Mouse (Mus musculus) MEL (cell line): ENCODE data around the gene Nyap1. TPM values are rescaled to one million over a fixed set of nuclear protein-coding genes. Genes with fewer than 3 reads are reported as not detected.

Experiments
- DNase-seq: peaks from one replicate; pipeline ENCODE4 v3.0.0; 2011; ENCODE audit warnings: low read depth, low spot score
- H3K27ac ChIP-seq: 2 replicates; pipeline ENCODE4 v1.5.1; 2012; ENCODE audit warnings: low read depth, mild to moderate bottlenecking, control low read depth, low read length, moderate library complexity; ENCODE audit not compliant: control insufficient read depth
- H3K27me3 ChIP-seq, 2 experiments: fragments of 150-350 bp in 1 of 2; sonication (generic) in 1 of 2; 2 replicates each; pipeline ENCODE4 v1.6.1; 2012; ENCODE audit warnings: low read length in 2 of 2, mild to moderate bottlenecking in 2 of 2, improper control_type of control experiment in 1 of 2, moderate library complexity in 1 of 2; ENCODE audit not compliant: insufficient read depth in 2 of 2, control insufficient read depth in 1 of 2
- H3K36me3 ChIP-seq, 2 experiments: 2 replicates each; pipeline ENCODE4 v1.6.1; 2012 to 2014; ENCODE audit warnings: low read length in 2 of 2, improper control_type of control experiment in 1 of 2, inconsistent platforms in 1 of 2, mild to moderate bottlenecking in 1 of 2; ENCODE audit not compliant: insufficient read depth in 2 of 2, control insufficient read depth in 1 of 2
- H3K4me1 ChIP-seq, 2 experiments: fragments of 150-350 bp in 1 of 2; sonication (generic) in 1 of 2; 2 replicates each; pipeline ENCODE4 v1.6.1; 2012; ENCODE audit warnings: low read length in 2 of 2, improper control_type of control experiment in 1 of 2, mild to moderate bottlenecking in 1 of 2; ENCODE audit not compliant: insufficient read depth in 2 of 2, control insufficient read depth in 1 of 2
- H3K4me3 ChIP-seq, 2 experiments: fragments of 150-350 bp in 1 of 2; sonication (generic) in 1 of 2; 2 replicates each; pipeline ENCODE4 v1.5.1; 2012; ENCODE audit warnings: low read depth in 2 of 2, low read length in 2 of 2, mild to moderate bottlenecking in 2 of 2, moderate library complexity in 2 of 2, control low read depth in 1 of 2, improper control_type of control experiment in 1 of 2; ENCODE audit not compliant: control insufficient read depth in 1 of 2, insufficient read depth in 1 of 2
- H3K79me2 ChIP-seq: 2 replicates; pipeline ENCODE4 v1.6.1; 2012; ENCODE audit warnings: mild to moderate bottlenecking, low read length, moderate library complexity; ENCODE audit not compliant: control insufficient read depth, poor library complexity, insufficient read depth
- H3K9ac ChIP-seq: 2 replicates; pipeline ENCODE4 v1.6.1; 2012; ENCODE audit warnings: low read depth, mild to moderate bottlenecking, control low read depth, low read length, moderate library complexity; ENCODE audit not compliant: control insufficient read depth, poor library complexity, severe bottlenecking
- H3K9me3 ChIP-seq: fragments of 150-350 bp; sonication (generic); replicated peaks from 2 replicates; pipeline ENCODE4 v1.6.1; 2012; ENCODE audit warnings: mild to moderate bottlenecking, low read length, improper control_type of control experiment, moderate library complexity; ENCODE audit not compliant: insufficient read depth
- BHLHE40 ChIP-seq: IDR thresholded peaks from 2 replicates; pipeline ENCODE4 v1.6.1; 2012; ENCODE audit warnings: low read depth, mild to moderate bottlenecking, inconsistent platforms, low read length, improper control_type of control experiment, borderline replicate concordance
- CHD2 ChIP-seq: IDR thresholded peaks from 2 replicates; pipeline ENCODE4 v1.6.1; 2011; ENCODE audit warnings: low read length, improper control_type of control experiment
- CTCF ChIP-seq, 3 experiments: IDR thresholded peaks in 2 of 3; conservative IDR thresholded peaks in 1 of 3; 2 replicates each; pipeline ENCODE4 v1.5.1; 2011 to 2012; ENCODE audit warnings: low read length in 3 of 3, low read depth in 2 of 3, mild to moderate bottlenecking in 2 of 3, improper control_type of control experiment in 1 of 3, inconsistent platforms in 1 of 3, mixed read lengths in 1 of 3, moderate library complexity in 1 of 3; ENCODE audit not compliant: control insufficient read depth in 1 of 3, insufficient read depth in 1 of 3, poor library complexity in 1 of 3, severe bottlenecking in 1 of 3
- ELF1 ChIP-seq: IDR thresholded peaks from 2 replicates; pipeline ENCODE4 v1.6.1; 2014; ENCODE audit warnings: low read depth, mild to moderate bottlenecking, inconsistent platforms, low read length, improper control_type of control experiment, moderate library complexity
- EP300 ChIP-seq, 2 experiments: IDR thresholded peaks; 2 replicates each; pipeline ENCODE4 v1.6.1; 2011; ENCODE audit warnings: improper control_type of control experiment in 2 of 2, low read length in 2 of 2, low read depth in 1 of 2, mild to moderate bottlenecking in 1 of 2
- GATA1 ChIP-seq: IDR thresholded peaks from 2 replicates; pipeline ENCODE4 v1.6.1; 2011; ENCODE audit warnings: low read depth, low read length, improper control_type of control experiment
- HCFC1 ChIP-seq: IDR thresholded peaks from 2 replicates; pipeline ENCODE4 v1.6.1; 2012; ENCODE audit warnings: low read depth, mild to moderate bottlenecking, inconsistent platforms, low read length, improper control_type of control experiment, moderate library complexity
- JUND ChIP-seq: IDR thresholded peaks from 2 replicates; pipeline ENCODE4 v1.6.1; 2011; ENCODE audit warnings: low read depth, mild to moderate bottlenecking, improper control_type of control experiment, low read length
- KAT2A ChIP-seq: conservative IDR thresholded peaks from 2 replicates; pipeline ENCODE4 v1.6.1; 2012; ENCODE audit warnings: low read depth, low read length, improper control_type of control experiment, inconsistent platforms
- MAX ChIP-seq: IDR thresholded peaks from 2 replicates; pipeline ENCODE4 v1.6.1; 2011; ENCODE audit warnings: low read length, improper control_type of control experiment
- MAZ ChIP-seq: IDR thresholded peaks from 2 replicates; pipeline ENCODE4 v1.6.1; 2012; ENCODE audit warnings: low read depth, mild to moderate bottlenecking, inconsistent platforms, low read length, improper control_type of control experiment
- MEF2A ChIP-seq: IDR thresholded peaks from 2 replicates; pipeline ENCODE4 v1.6.1; 2014; ENCODE audit warnings: low read depth, mild to moderate bottlenecking, inconsistent platforms, low read length, improper control_type of control experiment; ENCODE audit not compliant: poor library complexity, insufficient replicate concordance, severe bottlenecking; ENCODE audit errors: extremely low read depth
- MXI1 ChIP-seq: IDR thresholded peaks from 2 replicates; pipeline ENCODE4 v1.6.1; 2011; ENCODE audit warnings: mild to moderate bottlenecking, low read depth, low read length, improper control_type of control experiment
- NELFE ChIP-seq: IDR thresholded peaks from 2 replicates; pipeline ENCODE4 v1.6.1; 2011; ENCODE audit warnings: low read depth, low read length, improper control_type of control experiment
- POLR2A ChIP-seq, 2 experiments: IDR thresholded peaks; 2 replicates each; pipeline ENCODE4 v1.6.1; 2011 to 2012; ENCODE audit warnings: low read length in 2 of 2, mild to moderate bottlenecking in 2 of 2, control low read depth in 1 of 2, improper control_type of control experiment in 1 of 2, low read depth in 1 of 2, moderate library complexity in 1 of 2; ENCODE audit not compliant: control insufficient read depth in 1 of 2, insufficient read depth in 1 of 2, poor library complexity in 1 of 2
- RCOR1 ChIP-seq: IDR thresholded peaks from 2 replicates; pipeline ENCODE4 v1.6.1; 2012; ENCODE audit warnings: low read depth, mild to moderate bottlenecking, inconsistent platforms, low read length, improper control_type of control experiment
- TAL1 ChIP-seq: IDR thresholded peaks from 2 replicates; pipeline ENCODE4 v1.6.1; 2012; ENCODE audit warnings: mild to moderate bottlenecking, inconsistent platforms, low read length, moderate library complexity, mixed read lengths
- TBP ChIP-seq: IDR thresholded peaks from 2 replicates; pipeline ENCODE4 v1.8.0; 2011; ENCODE audit warnings: low read depth, low read length, improper control_type of control experiment
- TCF12 ChIP-seq: IDR thresholded peaks from 2 replicates; pipeline ENCODE4 v1.6.1; 2014; ENCODE audit warnings: low read depth, mild to moderate bottlenecking, inconsistent platforms, low read length, improper control_type of control experiment, moderate library complexity
- USF2 ChIP-seq, 2 experiments: IDR thresholded peaks; 2 replicates each; pipeline ENCODE4 v1.6.1; 2011 to 2012; ENCODE audit warnings: improper control_type of control experiment in 2 of 2, low read length in 2 of 2, borderline replicate concordance in 1 of 2, inconsistent platforms in 1 of 2, low read depth in 1 of 2, mild to moderate bottlenecking in 1 of 2; ENCODE audit not compliant: insufficient read depth in 1 of 2
- ZC3H11A ChIP-seq: IDR thresholded peaks from 2 replicates; pipeline ENCODE4 v1.6.1; 2012; ENCODE audit warnings: low read depth, mild to moderate bottlenecking, inconsistent platforms, low read length, improper control_type of control experiment
- ZMIZ1 ChIP-seq: IDR thresholded peaks from 2 replicates; pipeline ENCODE4 v1.6.1; 2012; ENCODE audit warnings: low read depth, mild to moderate bottlenecking, inconsistent platforms, low read length, improper control_type of control experiment, moderate library complexity
- ZNF384 ChIP-seq: IDR thresholded peaks from 2 replicates; pipeline ENCODE4 v1.6.1; 2012; ENCODE audit warnings: low read depth, mild to moderate bottlenecking, inconsistent platforms, low read length, improper control_type of control experiment
- polyA plus RNA-seq, 2 experiments: library from polyadenylated mRNA; stranded (reverse) in 1 of 2; unstranded in 1 of 2; fragments of >175 nt in 1 of 2; fragments of >200 nt in 1 of 2; gene quantifications; 2 replicates each; pipeline versions ENCODE4 v1.2.1 to v1.2.4; 2012; ENCODE audit warnings: low replicate concordance in 2 of 2, low read depth in 1 of 2; ENCODE audit not compliant: insufficient read length in 2 of 2, insufficient read depth in 1 of 2, missing spikeins in 1 of 2
- total RNA-seq: library from RNA; depleted of rRNA; stranded (reverse); fragments of 300-350 nt; gene quantifications from 2 replicates; pipeline ENCODE4 v1.2.3, GENCODE M21; 2012

The Nyap1 gene
- total and polyA plus RNA-seq, 3 experiments: 0.39 to 1.1 TPM; not detected in 1

GRCm38 (mm10) chr5:137705242-137705641 lies 36.2 kb downstream of the Nyap1 start:
- peaks cover 3 to 29% of the 10 kb centered on the region in 2 experiments; a peak in 3 of 4 replicates for H3K4me1 ChIP-seq
- H3K27ac ChIP-seq: peak overlapping the region; percentile 5
- no peaks in the 10 kb centered on the region for H3K9me3 ChIP-seq

GRCm38 (mm10) chr5:137699850-137700249 lies 41.6 kb downstream of the Nyap1 start:
- Histone ChIP-seq H3K27ac (no peak overlapping the region), H3K27me3 (no peaks in the 10 kb centered on the region)

More at GRCm38 (mm10) chr5:137705242-137705641, 36.2 kb downstream of the Nyap1 start:
- Histone ChIP-seq H3K27me3 (no peaks in the 10 kb centered on the region), H3K36me3 (peaks cover 0 to 4% of the 10 kb centered on the region in 2 experiments; a peak in 2 of 4 replicates), H3K4me3 (no peak overlapping the region), H3K79me2 (no peaks in the 10 kb centered on the region), H3K9ac (0 out of 2 replicates have a peak overlapping the region, but pooled peaks have one; percentile 36)
- peak; percentile 38 for DNase-seq
- TF ChIP-seq CHD2: no peak
- TF ChIP-seq ELF1: 0 out of 2 replicates have a peak, but pooled peaks have one; percentile 16
- TF ChIP-seq TBP: no peak
- TF ChIP-seq ZNF384: 0 out of 2 replicates have a peak, but pooled peaks have one; percentile 11
- TF ChIP-seq MXI1: no peak
- 0 out of 2 replicates have a peak, but pooled peaks have one; percentile 22 for TF ChIP-seq HCFC1
- TF ChIP-seq POLR2A (IDR thresholded peaks at IDR 0.05; ENCODE audit: control insufficient read depth in 1 of 2, insufficient read depth in 1 of 2, low read depth in 1 of 2, low read length in 2 of 2, poor library complexity in 1 of 2): no peak
- TF ChIP-seq NELFE: no peak

GRCm38 (mm10) chr5:137699080-137699479 lies 42.3 kb downstream of the Nyap1 start:
- no peak overlapping the region for H3K27ac ChIP-seq
- TF ChIP-seq JUND (no peak), CTCF (IDR thresholded peaks at IDR 0.05 in 2 of 3, conservative IDR thresholded peaks at IDR 0.05 in 1 of 3; ENCODE audit: control insufficient read depth in 1 of 3, insufficient read depth in 1 of 3, low read depth in 2 of 3, low read length in 3 of 3, poor library complexity in 1 of 3, severe bottlenecking in 1 of 3) (no peak), KAT2A (no peak), MAZ (no peak), BHLHE40 (no peak), GATA1 (no peak), MAX (no peak), ZNF384 (no peak), ZC3H11A (no peak), ZMIZ1 (no peak), USF2 (IDR thresholded peaks at IDR 0.05; ENCODE audit: borderline replicate concordance in 1 of 2, insufficient read depth in 1 of 2, low read depth in 1 of 2, low read length in 2 of 2) (no peak), MXI1 (no peak)
- TF ChIP-seq, all 39 proteins: peak for 0
- H3K36me3 ChIP-seq: peaks cover 0 to 12% of the 10 kb centered on the region in 2 experiments; a peak in 2 of 4 replicates
- DNase-seq: no peak
- peaks cover 11% of the 10 kb centered on the region in 2 experiments for H3K4me1 ChIP-seq
- no peaks in the 10 kb centered on the region for H3K27me3 ChIP-seq
- no peaks in the 10 kb centered on the region for H3K79me2 ChIP-seq
- no peak overlapping the region for H3K4me3 ChIP-seq
- H3K9ac ChIP-seq: no peak overlapping the region
- H3K9me3 ChIP-seq: no peaks in the 10 kb centered on the region

More at GRCm38 (mm10) chr5:137699850-137700249, 41.6 kb downstream of the Nyap1 start:
- TF ChIP-seq TCF12: peak; percentile 46; the same call in 1 of the 2 replicates
- TF ChIP-seq EP300 (IDR thresholded peaks at IDR 0.05; ENCODE audit: low read depth in 1 of 2, low read length in 2 of 2): peak; percentile 48 to 55; a peak in 2 of 4 replicates
- peak; percentile 24; the same call in 1 of the 2 replicates for TF ChIP-seq RCOR1
- peak; percentile 12; the same call in 1 of the 2 replicates for TF ChIP-seq TAL1
- no peak for TF ChIP-seq USF2 (IDR thresholded peaks at IDR 0.05; ENCODE audit: borderline replicate concordance in 1 of 2, insufficient read depth in 1 of 2, low read depth in 1 of 2, low read length in 2 of 2)
- TF ChIP-seq GATA1: peak; percentile 74
- TF ChIP-seq MEF2A: no peak
- Histone ChIP-seq H3K9me3 (no peaks in the 10 kb centered on the region), H3K79me2 (no peaks in the 10 kb centered on the region), H3K4me3 (no peak overlapping the region), H3K4me1 (peaks cover 11% of the 10 kb centered on the region in 2 experiments), H3K9ac (no peak overlapping the region), H3K36me3 (peaks cover 0 to 12% of the 10 kb centered on the region in 2 experiments; a peak in 2 of 4 replicates)
- DNase-seq: peak; percentile 51
